Mouse (Mus musculus) kidney, postnatal 0 days (tissue): ENCODE measurements around the gene Immt. TPM values are rescaled to one million over a fixed set of nuclear protein-coding genes. Genes with fewer than 3 reads are reported as not detected.
"Not testable (repeated sequence)": the region's sequence is repeated elsewhere in the genome, so short reads cannot be mapped to it uniquely, and the experiment has no call there.

Source experiments
- ATAC-seq: fragments of 200-750 bp; cut with Nextera tagmentation; replicated peaks from 2 replicates; pipeline ENCODE4 v1.8.0; 2017; ENCODE audit warnings: low read depth, moderate number of reproducible peaks, moderate TSS enrichment, moderate library complexity; ENCODE audit not compliant: low FRiP score
- DNase-seq: peaks from one replicate; pipeline ENCODE4 v3.0.0-alpha.2; 2016; ENCODE audit warnings: low spot score
- H3K27ac ChIP-seq: fragments of 300-500 bp; sonication (generic); 2 replicates; pipeline ENCODE4 v1.5.1; 2014; ENCODE audit warnings: mild to moderate bottlenecking
- H3K27me3 ChIP-seq: fragments of 300-500 bp; sonication (generic); 2 replicates; pipeline ENCODE4 v1.6.1; 2014; ENCODE audit warnings: low read length, mixed read lengths; ENCODE audit not compliant: insufficient read depth
- H3K36me3 ChIP-seq: fragments of 300-500 bp; sonication (generic); 2 replicates; pipeline ENCODE4 v1.6.1; 2014; ENCODE audit warnings: low read length, mixed read lengths; ENCODE audit not compliant: insufficient read depth
- H3K4me1 ChIP-seq: fragments of 300-500 bp; sonication (generic); replicated peaks from 2 replicates; pipeline ENCODE4 v1.6.1; 2014; ENCODE audit warnings: antibody characterized with exemption, low read length, mixed read lengths; ENCODE audit not compliant: insufficient read depth
- H3K4me2 ChIP-seq: fragments of 300-500 bp; sonication (generic); 2 replicates; pipeline ENCODE4 v1.6.1; 2014; ENCODE audit warnings: mild to moderate bottlenecking, low read length, moderate library complexity, mixed read lengths
- H3K4me3 ChIP-seq: fragments of 300-500 bp; sonication (generic); replicated peaks from 2 replicates; pipeline ENCODE4 v1.5.1; 2014; ENCODE audit warnings: low read depth, low read length
- H3K9ac ChIP-seq: fragments of 300-500 bp; sonication (generic); 2 replicates; pipeline ENCODE4 v1.6.1; 2014; ENCODE audit warnings: low read depth, low read length
- H3K9me3 ChIP-seq: fragments of 300-500 bp; sonication (generic); replicated peaks from 2 replicates; pipeline ENCODE4 v1.6.1; 2016; ENCODE audit warnings: low read length, inconsistent platforms, mixed read lengths
- CTCF ChIP-seq: IDR thresholded peaks from 2 replicates; pipeline ENCODE4 v1.5.1; 2016; ENCODE audit warnings: antibody characterized with exemption, low read depth, mild to moderate bottlenecking, moderate library complexity
- WGBS: fragments of 180-500 bp; shearing (Covaris S2); extraction: QIAGEN DNeasy Blood & Tissue Kit; methylation state at CpG from one replicate; pipeline ENCODE4 v1.1.7; 2014; 5-methylcytosine and 5-hydroxymethylcytosine counted together
- polyA plus RNA-seq: library from polyadenylated mRNA; unstranded; fragments of >200 nt; fragmentation: Nextera tagmentation; extraction: Ambion mirVana; gene quantifications from 2 replicates; pipeline ENCODE4 v1.2.1, GENCODE M21; 2015

Immt gene
- polyA plus RNA-seq, 1 experiment from 2014 or later, result 222 TPM

DNA sequence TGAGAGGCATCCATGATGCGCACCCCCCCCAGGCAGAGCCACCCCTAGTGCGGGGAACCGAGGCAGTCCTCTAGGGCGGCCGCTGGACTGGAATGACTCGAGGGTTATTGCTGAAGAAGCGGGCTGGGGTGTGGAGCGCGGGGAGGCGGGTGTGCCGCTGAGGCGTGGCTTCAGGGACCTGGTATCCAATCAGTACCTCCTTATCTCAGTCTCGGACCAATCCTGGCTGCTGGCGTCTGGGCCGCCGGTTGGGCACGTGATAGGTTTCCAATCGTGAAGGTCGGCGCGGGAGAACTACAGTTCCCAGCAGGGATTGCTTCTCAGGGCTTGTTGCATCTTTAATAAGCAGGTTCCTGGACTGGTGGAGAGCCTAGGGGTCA is 440 bp downstream of the Immt start:
- 3% methylated on average over 21 of the region's 21 CpGs for WGBS
- Histone ChIP-seq H3K4me1 (0 out of 2 replicates have a peak, but pooled peaks cover 6% of the 10 kb centered on the region), H3K4me3 (peak overlapping the region; percentile 95), H3K9me3 (no peaks in the 10 kb centered on the region), H3K27ac (peak overlapping the region; percentile 95), H3K9ac (peak overlapping the region; percentile 90), H3K4me2 (peak overlapping the region; percentile 72), H3K27me3 (no peaks in the 10 kb centered on the region), H3K36me3 (0 out of 2 replicates have a peak, but pooled peaks cover 2% of the 10 kb centered on the region)
- peak; percentile 99 for ATAC-seq
- peak; percentile 98 for DNase-seq
- no peak for TF ChIP-seq CTCF

DNA sequence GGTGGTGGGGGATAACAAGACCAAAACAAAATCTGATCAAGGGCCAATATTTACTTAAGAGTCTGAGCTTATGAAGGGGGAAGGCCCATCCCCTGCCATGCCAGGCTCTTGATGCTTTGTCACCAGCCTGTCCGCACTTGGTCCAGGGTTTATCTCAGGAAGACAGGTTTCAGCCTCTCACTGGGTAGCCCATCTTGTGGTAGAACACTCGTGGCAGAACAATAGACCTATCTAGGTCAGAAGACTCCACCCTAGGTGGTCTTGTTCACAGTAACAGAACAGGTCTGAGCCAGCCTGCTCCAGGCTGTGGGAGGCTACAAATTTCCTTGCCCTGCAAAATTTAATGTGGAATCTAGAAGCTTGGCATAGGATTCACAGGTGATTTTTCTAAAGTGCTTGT is 5.7 kb downstream of the Immt start:
- H3K27me3 ChIP-seq, result no peaks in the 10 kb centered on the region
- H3K27ac ChIP-seq, result no peak overlapping the region
- no peak overlapping the region for H3K4me2 ChIP-seq
- ATAC-seq, result no peak
- DNase-seq, result no peak
- no peak overlapping the region for H3K4me3 ChIP-seq
- WGBS, result 79% methylated on average over 2 of the region's 2 CpGs
- H3K9me3 ChIP-seq, result no peaks in the 10 kb centered on the region
- 0 out of 2 replicates have a peak, but pooled peaks cover 9% of the 10 kb centered on the region for H3K4me1 ChIP-seq
- H3K9ac ChIP-seq, result no peak overlapping the region
- 0 out of 2 replicates have a peak, but pooled peaks cover 2% of the 10 kb centered on the region for H3K36me3 ChIP-seq
- no peak for TF ChIP-seq CTCF

DNA sequence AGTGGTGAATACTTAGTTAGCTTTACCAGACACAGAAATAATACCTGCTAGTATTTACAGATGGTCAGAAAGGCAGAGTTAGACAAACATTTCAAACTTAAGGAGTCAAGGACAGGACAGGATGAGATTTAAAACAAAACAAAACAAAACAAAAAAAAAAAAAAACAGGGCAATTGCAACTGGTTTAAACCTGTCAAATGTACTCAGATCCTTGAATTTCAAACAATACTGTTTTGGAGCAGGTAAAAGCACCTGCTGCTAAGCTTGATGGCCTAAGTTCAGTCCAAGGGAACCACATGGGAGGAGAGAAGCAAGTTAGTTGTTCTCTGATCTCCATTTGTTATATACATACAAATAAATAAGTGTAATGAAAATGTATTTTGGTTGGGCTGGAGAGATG is 8.7 kb downstream of the Immt start:
- Histone ChIP-seq H3K4me1 (0 out of 2 replicates have a peak, but pooled peaks cover 3% of the 10 kb centered on the region), H3K4me3 (no peak overlapping the region), H3K36me3 (0 out of 2 replicates have a peak, but pooled peaks cover 1% of the 10 kb centered on the region), H3K9me3 (no peaks in the 10 kb centered on the region), H3K4me2 (no peak overlapping the region), H3K27me3 (no peaks in the 10 kb centered on the region), H3K9ac (no peak overlapping the region), H3K27ac (no peak overlapping the region)
- no peak for TF ChIP-seq CTCF
- DNase-seq, result no peak
- ATAC-seq, result no peak

DNA sequence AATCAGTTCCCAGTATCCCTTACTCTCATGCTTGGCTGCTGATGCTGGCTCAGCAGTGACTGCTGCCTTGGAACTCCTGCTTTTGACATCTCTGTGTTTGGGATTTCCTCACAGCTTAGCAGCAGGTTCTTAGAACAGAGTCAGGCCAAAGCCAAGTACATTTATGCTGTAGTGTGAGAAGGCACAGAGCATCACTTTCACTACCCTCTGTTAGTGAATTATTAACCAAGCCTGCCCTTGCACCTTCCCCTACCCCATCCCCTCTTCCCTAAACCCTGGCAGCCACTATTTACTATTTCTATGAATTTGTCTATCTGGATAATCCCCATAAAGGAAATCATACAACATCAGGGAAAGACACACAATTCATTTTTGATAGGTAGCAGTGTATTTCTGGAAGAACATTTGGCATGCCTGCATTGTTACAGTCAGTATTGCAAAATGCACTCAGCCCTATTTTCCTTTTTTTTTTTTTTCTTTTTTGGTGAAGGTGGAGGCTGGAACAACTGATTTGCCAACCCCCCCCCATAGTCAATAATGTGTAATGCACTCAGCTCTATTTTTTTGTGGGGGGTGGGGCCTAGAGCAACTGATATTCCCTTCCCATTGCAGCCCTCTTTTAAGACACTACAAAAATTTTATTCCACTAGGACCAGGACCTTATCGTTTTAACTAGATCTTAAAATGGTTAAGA is 9.6 kb downstream of the Immt start:
- Histone ChIP-seq H3K9me3 (no peaks in the 10 kb centered on the region), H3K27ac (no peak overlapping the region), H3K4me2 (no peak overlapping the region), H3K27me3 (no peaks in the 10 kb centered on the region), H3K36me3 (no peaks in the 10 kb centered on the region), H3K4me1 (0 out of 2 replicates have a peak, but pooled peaks cover 3% of the 10 kb centered on the region), H3K9ac (no peak overlapping the region), H3K4me3 (no peak overlapping the region)
- no peak for TF ChIP-seq CTCF
- ATAC-seq (no peak), DNase-seq (no peak)
- 88% methylated on average over 1 of the region's 1 CpGs for WGBS

DNA sequence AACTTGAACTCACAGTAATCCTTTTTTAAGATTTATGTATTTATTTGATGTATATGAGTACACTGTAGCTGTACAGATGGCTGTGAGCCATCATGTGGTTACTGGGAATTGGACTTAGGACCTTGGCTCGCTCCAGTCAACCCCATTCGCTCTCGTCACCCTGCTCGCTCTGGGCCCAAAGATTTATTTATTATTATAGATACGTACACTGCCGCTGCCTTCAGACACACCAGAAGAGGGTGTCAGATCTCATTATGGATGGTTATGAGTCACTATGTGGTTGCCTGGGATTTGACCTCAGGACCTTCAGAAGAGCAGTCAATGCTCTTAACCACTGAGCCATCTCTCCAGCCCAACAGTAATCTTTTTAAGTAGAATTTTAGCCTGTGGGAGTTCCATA is 15.8 kb downstream of the Immt start:
- ATAC-seq, H3K9me3 ChIP-seq, H3K4me1 ChIP-seq, DNase-seq, H3K27me3 ChIP-seq, H3K4me2 ChIP-seq, H3K27ac ChIP-seq, H3K9ac ChIP-seq, H3K4me3 ChIP-seq: not testable (repeated sequence)
- H3K36me3 ChIP-seq, result peaks cover 24% of the 10 kb centered on the region; the same call in 1 of the 2 replicates
- WGBS, result 78% methylated on average over 6 of the region's 6 CpGs

DNA sequence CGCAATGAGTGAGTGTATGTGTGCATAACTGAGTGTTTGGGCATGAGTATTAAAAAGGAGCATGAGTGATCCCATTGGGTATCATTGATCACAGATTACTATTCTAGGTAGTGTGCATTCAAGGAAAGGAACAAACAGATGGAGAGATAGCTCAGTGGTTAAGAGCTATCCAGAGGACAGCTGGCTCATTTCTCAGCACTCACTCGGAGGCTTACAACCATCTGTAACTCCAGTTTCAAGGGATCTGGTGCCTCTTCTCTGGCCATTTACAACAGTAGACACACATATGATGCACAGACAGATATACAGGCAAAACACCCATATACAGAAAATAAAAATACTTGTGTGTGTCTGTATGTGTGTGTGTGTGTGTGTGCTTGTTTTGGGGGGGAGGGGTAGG is 36.6 kb downstream of the Immt start:
- Histone ChIP-seq H3K4me2 (no peak overlapping the region), H3K9me3 (no peaks in the 10 kb centered on the region), H3K27me3 (no peaks in the 10 kb centered on the region), H3K4me3 (no peak overlapping the region), H3K4me1 (no peaks in the 10 kb centered on the region), H3K36me3 (peaks cover 61% of the 10 kb centered on the region), H3K27ac (no peak overlapping the region), H3K9ac (no peak overlapping the region)
- ATAC-seq, result no peak
- TF ChIP-seq CTCF, result no peak
- WGBS, result 89% methylated on average over 2 of the region's 2 CpGs
- DNase-seq, result no peak

DNA sequence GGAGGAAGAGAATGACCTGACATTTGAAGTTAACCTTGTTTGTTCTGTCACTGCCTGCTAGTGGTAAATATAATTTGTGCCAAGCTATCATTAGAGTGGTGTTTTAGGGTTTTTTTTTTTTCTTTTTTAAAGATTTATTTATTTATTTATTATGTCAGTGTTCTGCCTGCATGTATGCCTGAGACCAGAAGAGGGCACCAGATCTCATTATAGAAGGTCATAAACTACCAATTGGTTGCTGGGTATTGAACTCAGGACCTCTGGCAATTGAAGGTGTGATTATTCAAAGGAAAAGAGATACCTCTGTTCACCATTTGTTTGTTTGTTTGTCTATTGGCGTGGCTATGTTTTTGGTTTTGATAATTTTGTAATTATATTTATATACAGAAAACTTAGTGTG is 37.7 kb downstream of the Immt start:
- H3K4me3 ChIP-seq, result no peak overlapping the region
- WGBS, result 95% methylated on average over 1 of the region's 1 CpGs
- no peaks in the 10 kb centered on the region for H3K4me1 ChIP-seq
- peak; percentile 60 for DNase-seq
- no peaks in the 10 kb centered on the region for H3K9me3 ChIP-seq
- peak; percentile 57 for TF ChIP-seq CTCF
- H3K27ac ChIP-seq, result no peak overlapping the region
- no peak overlapping the region for H3K4me2 ChIP-seq
- H3K27me3 ChIP-seq, result no peaks in the 10 kb centered on the region
- no peak for ATAC-seq
- peaks cover 60% of the 10 kb centered on the region for H3K36me3 ChIP-seq
- no peak overlapping the region for H3K9ac ChIP-seq
